Mouse (Mus musculus): ENCODE data around the gene Wdr62.
"Not testable (repeated sequence)": the region's sequence is repeated elsewhere in the genome, so short reads cannot be mapped to it uniquely, and the experiment has no call there.

Wdr62 gene

GRCm38 (mm10) chr7:30206364-30206763 is 73.9 kb downstream of the Wdr62 start:
- not testable (repeated sequence) for DNase-seq (ENCODE audit: low read depth, low spot score)

DNA sequence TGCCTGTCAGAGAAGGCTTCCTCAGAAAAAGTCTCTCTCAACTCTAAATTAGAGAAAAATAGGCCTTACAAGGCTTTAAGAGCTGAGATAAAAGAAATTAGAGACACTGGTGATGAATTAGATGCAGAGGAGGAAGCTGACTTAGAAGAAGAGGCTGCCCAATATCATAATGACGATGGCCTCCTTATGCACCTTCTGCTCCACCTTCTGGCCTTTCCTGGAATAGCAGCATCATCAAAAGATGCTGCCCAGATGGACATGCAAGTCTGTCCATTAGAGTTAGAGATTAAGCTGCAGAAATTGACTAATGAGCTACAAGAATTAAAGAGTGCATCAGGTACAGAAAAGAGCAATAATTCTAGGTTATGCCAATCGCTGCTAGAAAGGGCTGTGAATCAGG is 74.8 kb downstream of the Wdr62 start:
- peak; percentile 77 for DNase-seq (ENCODE audit: low read depth, low spot score)

- no peak for DNase-seq (ENCODE audit: low read depth, low spot score)
Observed at GRCm38 (mm10) chr7:30204380-30204779, 75.8 kb downstream of the Wdr62 start.

DNA sequence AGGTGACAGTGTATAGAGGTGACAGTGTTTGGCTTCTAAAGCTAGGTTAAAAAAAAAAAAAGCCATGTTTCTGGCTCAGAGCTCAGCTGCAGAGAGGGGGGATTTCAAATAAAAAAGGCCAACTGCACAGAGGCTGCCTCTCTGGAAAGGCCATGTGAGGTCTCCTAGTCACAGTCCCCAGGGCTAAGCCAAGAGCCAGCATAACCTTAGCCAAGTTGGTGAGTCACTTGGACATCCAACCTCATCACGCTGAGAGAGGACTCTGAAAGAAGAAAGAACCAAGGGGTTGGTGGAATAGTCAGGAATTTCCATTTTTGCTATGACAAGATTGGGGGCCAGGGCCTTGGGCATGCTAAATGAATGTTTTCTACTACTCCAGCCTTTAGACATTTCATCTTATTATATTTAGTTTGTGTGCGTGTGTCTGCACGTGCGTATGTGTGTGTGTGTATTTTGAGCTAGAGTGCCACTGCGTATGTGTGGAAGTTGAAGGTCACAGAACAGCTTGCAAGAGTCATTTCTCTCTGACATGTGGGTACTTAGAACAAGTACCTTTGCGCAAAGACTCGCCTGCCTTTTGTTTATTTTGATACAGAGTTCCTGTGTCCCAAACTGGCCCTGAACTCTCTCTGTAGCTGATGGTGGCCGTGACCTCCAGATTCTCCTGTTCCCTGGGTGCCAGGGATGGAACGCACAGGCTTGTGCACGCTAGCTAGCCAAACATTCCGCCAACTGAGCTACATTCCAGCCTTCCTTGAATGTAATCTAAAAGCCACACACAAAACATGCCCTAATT is 77.1 kb downstream of the Wdr62 start:
- no peak for DNase-seq (ENCODE audit: low read depth, low spot score)

DNA sequence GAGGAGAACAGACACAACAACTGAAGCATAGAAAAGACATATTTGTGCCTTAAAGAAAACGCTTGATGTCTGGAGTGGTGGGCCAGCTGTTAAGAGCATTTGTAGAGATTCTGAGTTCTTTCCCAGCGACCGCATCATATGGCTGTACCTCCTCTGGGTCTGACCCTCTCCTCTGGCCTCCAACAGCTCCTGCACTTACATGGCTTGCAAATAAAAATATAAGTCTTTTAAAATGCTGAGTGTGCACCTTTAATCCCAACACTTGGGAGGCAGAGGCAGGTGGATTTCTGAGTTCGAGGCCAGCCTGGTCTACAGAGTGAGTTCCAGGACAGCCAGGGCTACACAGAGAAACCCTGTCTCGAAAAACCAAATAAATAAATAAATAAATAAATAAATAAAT is 79.6 kb downstream of the Wdr62 start:
- not testable (repeated sequence) for DNase-seq (ENCODE audit: low read depth, low spot score)

GRCm38 (mm10) chr7:30200200-30200599 is 80.0 kb downstream of the Wdr62 start:
- DNase-seq (ENCODE audit: low read depth, low spot score) = no peak

GRCm38 (mm10) chr7:30199498-30200139 is 80.6 kb downstream of the Wdr62 start:
- no peak for DNase-seq (ENCODE audit: low read depth, low spot score)

DNA sequence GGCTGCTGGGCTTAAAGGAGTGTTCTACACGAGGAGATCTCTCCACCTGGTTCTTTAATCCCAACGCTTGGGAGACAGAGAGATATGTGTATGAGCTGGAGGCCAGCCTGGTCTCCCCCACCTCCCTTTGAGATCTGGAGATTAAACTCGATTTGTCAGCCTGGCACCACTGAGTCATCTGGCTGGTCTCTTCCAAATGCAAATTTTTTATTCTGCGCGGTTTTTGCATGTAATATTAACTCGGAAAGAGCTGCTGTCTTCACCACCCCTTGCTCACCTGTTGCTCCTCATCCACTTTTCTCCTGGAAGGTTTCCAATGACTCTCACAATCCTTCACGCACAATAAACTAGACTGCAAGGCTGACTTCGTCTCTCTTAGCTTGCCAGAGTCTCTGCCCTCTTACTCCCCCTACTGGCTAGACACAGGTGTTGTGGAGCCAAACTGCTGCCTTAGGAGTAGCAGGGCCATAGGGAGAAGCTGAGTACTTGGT is 81.7 kb downstream of the Wdr62 start, which contains the start of gene Capns1:
Gene Capns1, minus strand, starts transcription at position 331 of the 491 bp plus-strand sequence.
- peak; percentile 81 for DNase-seq (ENCODE audit: low read depth, low spot score)

DNA sequence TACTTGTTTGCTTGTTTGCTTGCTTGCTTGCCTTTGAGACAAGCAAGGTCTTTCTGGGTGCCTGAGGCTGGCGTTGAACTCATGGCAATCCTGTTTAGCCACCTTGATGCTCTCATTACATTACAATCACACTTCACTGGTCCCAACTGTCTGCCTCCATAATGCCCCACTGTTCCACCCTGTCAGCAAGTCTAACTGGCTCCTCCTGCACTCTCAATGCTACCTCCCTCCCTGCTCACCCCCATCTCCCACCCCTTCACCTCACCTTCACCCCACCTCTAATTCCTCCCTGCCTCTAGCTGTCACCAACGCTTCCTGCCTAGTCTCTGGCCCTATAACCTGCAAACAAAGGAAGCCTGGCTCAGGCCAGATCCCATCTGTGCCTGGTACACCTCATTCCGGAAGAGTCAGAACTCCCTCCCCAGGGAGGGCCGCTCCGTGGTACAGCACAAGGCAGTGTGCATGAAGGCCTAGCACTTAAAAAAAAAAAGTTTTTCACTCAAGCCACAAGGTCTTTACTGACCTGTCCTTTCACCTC is 82.6 kb downstream of the Wdr62 start:
- DNase-seq (ENCODE audit: low read depth, low spot score) = no peak

- no peak for DNase-seq (ENCODE audit: low read depth, low spot score)
Observed at GRCm38 (mm10) chr7:30196171-30196570, 84.0 kb downstream of the Wdr62 start.

DNA sequence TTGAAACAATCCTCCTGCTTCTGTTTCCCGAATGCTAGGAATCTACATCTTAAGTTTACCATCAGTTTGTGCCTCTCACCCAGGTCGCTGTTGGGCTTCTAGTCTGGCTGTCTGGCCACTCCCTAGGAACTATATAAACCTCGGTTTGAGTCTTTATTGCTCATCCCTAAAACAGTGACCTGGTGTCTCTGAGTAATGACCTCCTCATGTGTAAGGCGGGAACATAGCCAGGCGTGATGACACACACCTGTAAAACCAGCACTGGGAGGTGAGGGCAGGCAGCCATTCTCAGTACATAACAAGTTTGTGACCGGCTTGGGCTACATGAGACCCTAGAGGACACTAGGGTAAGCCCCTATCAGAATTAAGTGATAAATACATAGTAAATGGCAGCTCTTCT is 84.8 kb downstream of the Wdr62 start:
- DNase-seq (ENCODE audit: low read depth, low spot score) = no peak

DNA sequence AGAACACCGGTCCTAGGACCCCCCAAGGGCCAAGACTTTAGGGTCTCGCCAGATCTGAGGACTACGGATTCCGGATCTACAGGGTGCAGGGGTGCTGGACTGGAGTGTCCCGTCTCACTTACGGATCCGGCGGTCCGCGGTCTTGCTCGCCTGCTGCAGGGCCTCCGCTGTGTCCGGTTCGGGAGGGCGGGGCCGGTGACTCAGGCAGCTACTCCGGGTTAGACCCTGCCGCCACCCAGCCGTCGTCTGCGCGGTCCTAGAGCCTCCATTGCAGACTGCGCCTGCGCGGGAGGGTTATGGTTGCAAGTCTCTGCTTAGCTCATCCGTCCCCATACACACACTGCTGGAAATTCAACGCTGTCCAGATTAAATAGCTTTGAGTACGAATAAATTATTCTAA is 85.3 kb downstream of the Wdr62 start:
- peak; percentile 94 for DNase-seq (ENCODE audit: low read depth, low spot score)

DNA sequence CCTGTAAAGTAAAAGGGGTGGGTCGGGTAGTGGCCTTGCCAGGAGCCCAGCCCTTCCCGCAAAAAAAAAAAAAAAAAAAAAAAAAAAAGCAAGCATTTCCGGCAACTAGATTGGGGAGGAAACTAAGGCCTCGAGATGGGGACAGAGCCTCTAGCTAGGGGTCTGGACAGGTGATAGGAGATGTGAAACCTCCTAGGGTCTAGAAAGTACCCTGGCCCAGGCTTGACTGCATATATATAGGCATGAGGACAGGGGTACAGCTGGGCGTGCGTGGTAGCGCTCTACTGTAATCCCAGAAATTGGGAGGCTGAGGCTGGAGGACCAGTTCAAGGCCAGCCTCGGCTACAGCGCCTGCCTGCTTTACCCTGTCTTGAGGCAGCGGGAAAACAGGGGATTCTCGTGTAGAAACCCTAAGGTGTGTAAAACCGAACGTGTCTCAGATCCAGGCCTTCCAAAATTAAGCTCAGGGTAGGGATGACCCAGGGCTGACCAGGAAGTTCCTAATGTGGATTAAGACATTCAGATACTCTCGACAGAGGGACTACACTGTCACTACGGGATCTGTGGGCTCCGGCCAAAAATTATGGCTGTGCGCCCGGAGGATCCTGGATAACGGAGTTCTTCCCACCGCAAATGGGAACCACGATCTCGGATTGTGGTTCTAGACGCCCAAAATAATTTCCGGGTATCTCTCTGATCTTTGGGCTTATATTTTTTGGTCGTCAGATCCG is 86.0 kb downstream of the Wdr62 start:
- peak; percentile 70 for DNase-seq (ENCODE audit: low read depth, low spot score)

GRCm38 (mm10) chr7:30193581-30194100 is 86.6 kb downstream of the Wdr62 start:
- peak; percentile 89 for DNase-seq (ENCODE audit: low read depth, low spot score)

- DNase-seq (ENCODE audit: low read depth, low spot score) = no peak
Observed at GRCm38 (mm10) chr7:30193013-30193412, 87.2 kb downstream of the Wdr62 start.

DNA sequence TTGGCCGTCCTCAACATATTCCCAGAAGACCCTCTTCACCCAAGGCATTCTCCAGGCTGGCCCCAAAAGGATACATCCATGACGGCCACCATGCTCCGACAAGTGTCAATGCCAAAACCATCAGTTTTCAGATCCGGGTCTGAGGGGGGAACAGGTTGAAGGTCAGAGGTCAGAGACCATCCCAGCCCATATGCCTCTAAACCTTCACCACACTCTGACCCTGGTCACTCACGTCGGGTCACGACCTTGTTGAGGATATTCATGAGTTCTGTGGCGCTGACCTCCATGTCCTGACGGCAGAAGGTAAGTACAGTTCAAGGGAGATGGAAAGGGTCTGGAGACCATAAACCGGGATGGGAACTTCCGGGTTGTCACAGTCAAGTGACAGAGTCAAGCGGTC is 88.1 kb downstream of the Wdr62 start:
- no peak for DNase-seq (ENCODE audit: low read depth, low spot score)
